Mouse (Mus musculus) MEL (cell line): Measurements from ENCODE around the gene Dapk1.

Experiments
- CTCF ChIP-seq, 3 experiments: IDR thresholded peaks in 2 of 3; conservative IDR thresholded peaks in 1 of 3; 2 replicates each; pipeline ENCODE4 v1.5.1; 2011 to 2012; ENCODE audit warnings: low read length in 3 of 3, low read depth in 2 of 3, mild to moderate bottlenecking in 2 of 3, improper control_type of control experiment in 1 of 3, inconsistent platforms in 1 of 3, mixed read lengths in 1 of 3, moderate library complexity in 1 of 3; ENCODE audit not compliant: control insufficient read depth in 1 of 3, insufficient read depth in 1 of 3, poor library complexity in 1 of 3, severe bottlenecking in 1 of 3
- GATA1 ChIP-seq: IDR thresholded peaks from 2 replicates; pipeline ENCODE4 v1.6.1; 2011; ENCODE audit warnings: low read depth, low read length, improper control_type of control experiment
- MAX ChIP-seq: IDR thresholded peaks from 2 replicates; pipeline ENCODE4 v1.6.1; 2011; ENCODE audit warnings: low read length, improper control_type of control experiment
- MYC ChIP-seq: IDR thresholded peaks from 2 replicates; pipeline ENCODE4 v1.6.1; 2011; ENCODE audit warnings: low read depth, mild to moderate bottlenecking, low read length, improper control_type of control experiment, moderate library complexity
- POLR2AphosphoS2 ChIP-seq: IDR thresholded peaks from 2 replicates; pipeline ENCODE4 v1.6.1; 2011; ENCODE audit warnings: low read length, improper control_type of control experiment
- RCOR1 ChIP-seq: IDR thresholded peaks from 2 replicates; pipeline ENCODE4 v1.6.1; 2012; ENCODE audit warnings: low read depth, mild to moderate bottlenecking, inconsistent platforms, low read length, improper control_type of control experiment

GRCm38 (mm10) chr13:60573971-60574370 is 27.8 kb upstream of the Dapk1 start:
- no peak for TF ChIP-seq CTCF (IDR thresholded peaks at IDR 0.05 in 2 of 3, conservative IDR thresholded peaks at IDR 0.05 in 1 of 3; ENCODE audit: control insufficient read depth in 1 of 3, insufficient read depth in 1 of 3, low read depth in 2 of 3, low read length in 3 of 3, poor library complexity in 1 of 3, severe bottlenecking in 1 of 3)
- TF ChIP-seq MAX, result no peak
- no peak for TF ChIP-seq POLR2AphosphoS2
- no peak for TF ChIP-seq GATA1
- no peak for TF ChIP-seq RCOR1
- no peak for TF ChIP-seq MYC
